Mouse (Mus musculus) lung, adult 2 months (tissue): ENCODE data around the gene Vps39.

ENCODE experiments used
- CTCF ChIP-seq: fragments of 200-500 bp; IDR thresholded peaks from 2 replicates; pipeline ENCODE4 v1.5.1; 2011; ENCODE audit warnings: mild to moderate bottlenecking, low read length, control low read depth; ENCODE audit not compliant: insufficient read depth
- POLR2A ChIP-seq: fragments of 200-500 bp; IDR thresholded peaks from 2 replicates; pipeline ENCODE4 v1.6.1; 2011; ENCODE audit warnings: low read depth, mild to moderate bottlenecking, control low read depth, low read length, borderline replicate concordance; ENCODE audit errors: extremely low read depth

DNA sequence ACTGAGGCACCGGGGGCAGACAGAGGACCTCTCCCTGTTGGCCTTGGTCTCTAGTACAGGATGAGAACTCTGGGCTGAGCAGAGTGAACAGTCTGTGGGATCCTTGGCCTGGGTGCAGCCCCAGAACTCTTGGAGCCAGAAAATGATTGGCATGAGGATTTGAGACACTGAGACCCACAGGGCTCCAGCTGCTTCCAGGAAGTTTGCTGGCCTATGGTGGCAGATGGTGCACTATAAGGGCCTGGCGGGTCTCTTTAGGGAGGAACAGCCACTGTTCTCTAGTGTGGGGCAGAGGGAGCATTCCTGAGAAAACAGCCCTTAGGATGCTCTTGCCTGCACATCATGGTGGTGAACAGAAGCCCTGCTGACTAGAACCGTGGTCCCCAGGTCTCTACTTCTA is 64.5 kb downstream of the Vps39 start:
- TF ChIP-seq POLR2A: no peak
- no peak for TF ChIP-seq CTCF
